Mouse (Mus musculus) thymus, postnatal 36 days (tissue): Measurements from ENCODE around the gene Itpr2.
A peak's percentile ranks its signal among the peaks of the same experiment; 100 is the strongest.

Source experiments
- DNase-seq, 2 experiments: peaks; one replicate each; pipeline ENCODE4 v3.0.0; 2022; ENCODE audit warnings: mixed read lengths in 2 of 2

Itpr2 gene

DNA sequence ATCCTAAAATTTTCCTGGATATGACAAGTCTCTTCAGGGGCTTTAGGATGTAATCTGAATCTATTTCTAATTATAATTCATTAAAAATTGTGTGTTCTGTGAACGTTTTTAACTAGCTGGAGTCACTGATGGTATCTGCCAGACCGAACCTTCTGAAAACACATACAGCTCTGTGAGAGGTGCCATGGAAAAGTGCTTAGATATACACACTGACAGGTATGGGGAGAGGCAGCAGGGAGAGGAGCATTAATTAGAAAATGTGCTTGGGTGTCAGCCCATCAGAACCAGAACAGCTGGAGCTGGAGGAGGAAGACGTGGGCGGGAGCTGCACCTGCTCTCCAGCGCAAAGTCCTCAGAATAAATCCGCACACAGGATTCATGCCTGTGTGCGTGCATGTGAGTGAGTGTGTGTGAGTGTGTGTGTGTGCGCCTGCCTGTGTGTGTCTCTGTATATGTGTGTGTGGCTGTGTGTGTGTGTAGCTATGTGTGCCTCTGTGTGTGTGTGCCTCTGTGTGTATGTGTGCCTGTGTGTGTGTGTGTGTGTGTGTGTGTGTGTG lies 199.4 kb downstream of the Itpr2 start:
- DNase-seq = no peak

GRCm38 (mm10) chr6:146302101-146302500 lies 199.9 kb downstream of the Itpr2 start:
- no peak for DNase-seq

- DNase-seq = no peak
Observed at GRCm38 (mm10) chr6:146300961-146301360, 201.1 kb downstream of the Itpr2 start.

DNA sequence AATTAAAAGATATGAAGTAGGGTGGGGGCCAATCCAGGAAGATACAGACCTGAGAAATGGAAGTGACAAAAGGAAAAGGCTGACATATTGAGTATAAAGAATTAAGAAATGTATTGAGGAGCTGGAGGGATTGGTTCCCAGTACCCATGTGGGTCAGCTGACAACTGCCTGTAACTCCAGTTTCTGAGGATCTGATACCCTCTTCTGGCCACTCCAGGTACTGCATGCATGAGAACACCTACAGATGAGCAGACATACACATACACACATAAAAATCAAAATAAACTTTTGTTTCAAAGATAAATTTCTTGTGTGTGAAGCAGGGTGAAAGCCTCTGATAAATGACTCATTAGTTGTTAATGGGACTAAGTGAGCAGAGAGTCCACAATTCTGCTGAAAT lies 203.3 kb downstream of the Itpr2 start:
- DNase-seq = peak; percentile 22 to 24

- no peak for DNase-seq
Observed at GRCm38 (mm10) chr6:146291036-146291435, 211.0 kb downstream of the Itpr2 start.

GRCm38 (mm10) chr6:146289801-146290200 lies 212.2 kb downstream of the Itpr2 start:
- DNase-seq = no peak

DNA sequence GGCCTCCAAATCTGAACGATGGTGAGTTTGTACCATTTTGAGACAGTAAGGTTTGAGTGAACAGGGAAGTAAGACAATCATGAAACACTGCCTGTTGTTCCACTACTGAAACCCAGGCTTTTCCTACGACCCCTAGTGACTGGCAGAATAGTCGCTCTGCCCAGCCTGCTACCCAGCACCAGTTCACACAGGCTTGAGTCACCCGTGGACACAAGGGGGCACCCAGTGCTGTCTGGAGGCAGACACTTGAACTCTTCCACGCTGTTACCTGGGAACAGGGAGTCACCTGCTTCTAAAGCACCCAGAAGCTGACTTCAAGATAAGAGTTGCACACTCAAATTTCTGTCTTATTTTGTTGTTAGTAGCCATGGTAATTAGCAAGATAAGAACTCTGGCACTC lies 213.8 kb downstream of the Itpr2 start:
- no peak for DNase-seq

DNA sequence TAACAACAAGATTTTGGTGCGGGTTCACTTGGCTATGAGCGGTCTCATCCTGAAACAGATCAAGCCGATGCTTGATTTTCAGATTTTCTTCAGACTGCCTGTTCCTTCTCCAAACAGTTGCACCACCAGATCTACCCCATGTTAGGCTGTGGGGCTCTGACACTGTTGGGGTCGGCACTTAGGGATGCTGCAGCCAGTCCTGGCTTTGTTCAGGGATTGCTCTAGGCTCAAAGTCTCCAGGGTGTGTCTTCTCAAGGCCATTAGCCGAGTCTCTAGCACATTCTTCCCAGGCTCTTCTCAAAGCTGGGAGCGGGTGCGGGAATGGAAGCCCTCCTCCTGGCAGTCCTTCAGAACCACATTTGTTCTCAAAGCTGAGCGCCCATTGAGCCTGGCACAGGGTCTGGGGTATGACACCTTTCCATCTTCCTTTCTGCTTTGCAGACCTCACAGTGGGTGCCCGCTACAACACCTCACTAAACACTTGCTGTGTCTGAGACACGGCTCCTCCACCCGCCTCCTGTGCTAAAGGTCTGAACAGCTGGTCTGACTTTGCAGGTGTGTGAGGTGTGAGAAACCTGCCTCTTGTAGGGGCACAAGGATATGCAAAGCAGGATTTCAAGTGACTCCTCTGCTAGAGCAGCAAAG lies 217.0 kb downstream of the Itpr2 start:
- no peak for DNase-seq

DNA sequence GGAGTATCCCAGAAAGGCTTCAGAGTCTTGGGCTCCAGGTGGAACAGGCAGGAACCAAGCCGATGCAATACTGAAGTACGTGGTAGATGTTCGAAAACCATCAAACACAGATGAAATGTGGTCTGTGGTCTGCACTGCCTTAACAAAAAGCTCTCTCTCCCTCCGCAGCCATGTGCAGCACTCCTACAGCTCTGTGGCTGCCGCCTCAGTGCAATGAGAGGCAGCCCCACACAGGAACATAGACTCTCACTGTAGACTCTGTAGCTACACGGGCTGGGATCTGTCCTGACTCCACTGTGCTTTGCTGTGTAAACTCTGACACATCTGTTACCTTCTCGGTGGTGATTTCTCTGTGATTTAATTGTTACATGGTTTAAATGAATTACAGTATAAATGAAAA lies 218.0 kb downstream of the Itpr2 start:
- peak; percentile 17 to 47 for DNase-seq

DNA sequence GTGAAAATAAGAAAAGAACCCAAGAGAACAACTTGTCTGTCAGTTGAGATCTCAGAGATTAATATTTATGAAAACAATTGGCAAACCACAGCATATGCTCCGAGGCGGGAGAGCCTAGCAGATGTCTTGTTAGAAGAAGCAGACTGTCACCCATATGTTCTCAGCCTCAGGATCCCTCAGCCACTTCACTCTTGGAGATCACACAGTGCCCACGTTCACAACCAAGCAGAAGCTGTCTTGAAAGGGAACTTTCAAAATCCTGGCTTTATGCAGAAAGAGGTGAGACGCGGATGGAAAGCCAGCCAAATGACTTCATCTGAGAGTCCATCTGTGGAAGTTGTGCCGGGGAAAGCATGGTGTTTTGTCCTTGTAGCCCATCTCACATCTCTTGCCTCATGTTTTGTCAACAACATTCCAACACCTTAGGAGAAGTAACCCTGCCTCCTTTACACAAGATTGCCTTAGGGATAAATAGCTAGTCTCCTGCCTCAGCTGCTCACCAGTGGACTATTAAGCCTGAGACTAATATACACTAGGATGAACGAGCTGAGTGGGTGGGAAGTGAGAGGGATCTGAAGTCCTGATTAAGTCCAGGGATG lies 219.9 kb downstream of the Itpr2 start:
- DNase-seq = no peak

- peak; percentile 36 to 43 for DNase-seq
Observed at GRCm38 (mm10) chr6:146281176-146281899, 220.7 kb downstream of the Itpr2 start.

DNA sequence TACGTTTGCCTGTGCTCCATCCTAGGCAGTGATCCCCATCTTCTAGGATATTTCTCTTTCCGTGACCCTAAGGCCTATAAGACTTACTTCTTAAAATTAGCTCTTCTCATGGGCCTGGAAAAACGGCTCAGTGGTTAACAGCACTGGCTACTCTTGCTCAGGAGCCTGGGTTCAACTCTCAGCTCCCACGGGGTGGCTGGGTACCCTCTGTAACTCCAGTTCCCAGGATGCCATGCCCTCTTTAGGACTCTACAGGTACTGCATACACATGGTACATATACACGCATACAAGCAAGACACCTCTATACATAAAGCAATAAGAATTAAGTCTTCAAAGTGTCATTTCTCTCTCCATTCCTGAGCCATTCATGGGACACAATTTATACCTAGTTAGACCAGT lies 228.8 kb downstream of the Itpr2 start:
- DNase-seq = no peak

DNA sequence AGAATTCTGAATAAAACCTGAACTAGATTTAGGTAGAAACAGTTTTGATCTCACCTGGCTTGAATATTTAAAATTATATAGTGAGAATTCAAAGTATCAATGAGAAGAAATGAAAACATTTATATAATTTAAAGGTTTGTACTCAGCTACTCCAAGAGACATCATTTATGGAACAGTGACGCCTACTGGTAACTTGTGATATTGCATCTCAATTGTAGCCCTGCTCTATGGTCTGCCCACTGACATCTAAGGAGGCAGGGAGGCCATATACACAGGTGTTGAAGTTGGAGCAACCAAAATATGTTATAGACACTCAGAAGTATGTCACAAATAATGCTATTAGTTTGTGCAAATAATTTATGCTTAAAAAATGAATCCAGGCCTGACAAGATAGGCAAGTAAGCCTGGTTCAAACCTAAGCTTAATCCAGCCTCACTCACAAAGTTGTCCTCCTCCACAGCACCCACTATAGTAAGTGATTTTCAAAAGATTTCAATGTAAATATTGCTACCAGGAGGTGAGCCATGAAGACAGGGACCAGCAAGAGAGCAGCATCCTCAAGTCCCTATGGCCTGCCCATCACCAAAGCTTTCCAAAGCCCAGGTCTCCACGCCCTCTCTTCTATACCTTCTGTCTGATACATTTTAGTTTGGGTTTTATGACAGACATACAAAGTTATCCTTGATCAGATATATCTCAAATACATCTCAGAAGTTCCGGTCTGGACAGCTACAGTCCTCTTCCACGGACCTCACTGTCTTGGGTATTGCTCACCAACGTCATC lies 229.6 kb downstream of the Itpr2 start:
- peak in 1 of 2 experiments; percentile 32 for DNase-seq

GRCm38 (mm10) chr6:146270776-146271533 lies 231.1 kb downstream of the Itpr2 start:
- peak; percentile 58 to 74 for DNase-seq

DNA sequence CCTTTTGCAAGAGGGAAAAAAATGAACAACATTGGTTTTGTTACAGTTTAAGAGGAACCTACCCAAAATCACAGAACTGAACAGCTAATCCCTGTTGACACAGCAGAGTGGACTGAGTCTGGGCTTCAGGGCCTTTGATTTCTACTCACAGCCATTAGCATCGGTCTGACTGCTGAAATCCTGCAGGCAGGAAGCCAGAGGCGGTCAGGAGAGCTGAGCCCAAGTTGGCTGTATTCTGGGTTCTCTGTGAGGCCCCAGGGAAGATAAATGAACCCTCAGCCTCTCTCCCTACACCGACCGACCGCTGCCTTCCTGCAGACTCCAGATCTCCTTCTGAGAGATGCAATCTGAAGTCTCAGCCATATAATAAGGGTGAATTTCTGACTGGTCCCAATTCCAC lies 231.9 kb downstream of the Itpr2 start:
- DNase-seq = no peak

- DNase-seq = no peak
Observed at GRCm38 (mm10) chr6:146269291-146269690, 232.7 kb downstream of the Itpr2 start.

- no peak for DNase-seq
Observed at GRCm38 (mm10) chr6:146260674-146261376, 241.2 kb downstream of the Itpr2 start.

- no peak for DNase-seq
Observed at GRCm38 (mm10) chr6:146258751-146259150, 243.3 kb downstream of the Itpr2 start.

DNA sequence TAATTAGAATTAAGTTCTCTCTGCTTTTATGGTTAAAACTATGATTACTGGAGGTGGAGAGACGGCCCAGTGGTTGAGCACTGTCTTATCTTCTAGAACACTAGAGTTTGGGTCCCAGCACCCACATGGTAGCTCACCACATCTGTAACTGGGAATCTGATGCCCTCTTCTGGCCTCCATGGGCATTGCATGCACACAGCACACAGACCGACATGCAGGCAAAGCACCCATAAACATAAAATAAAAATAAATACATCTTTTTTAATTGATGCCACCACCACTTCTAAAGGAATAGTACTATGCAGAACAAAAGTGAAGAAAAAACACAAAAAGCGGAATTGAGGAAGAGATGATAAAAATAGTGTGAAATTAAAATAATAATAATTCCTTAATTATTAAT lies 243.8 kb downstream of the Itpr2 start:
- no peak for DNase-seq

- no peak for DNase-seq
Observed at GRCm38 (mm10) chr6:146256947-146257670, 244.9 kb downstream of the Itpr2 start.

- DNase-seq = no peak
Observed at GRCm38 (mm10) chr6:146256401-146256800, 245.6 kb downstream of the Itpr2 start.
